Mouse (Mus musculus): ENCODE data around the gene Serpina3m. TPM values are rescaled to one million over a fixed set of nuclear protein-coding genes. Genes with fewer than 3 reads are reported as not detected.

The Serpina3m gene
- polyA plus RNA-seq, 1 experiment from 2014 or later, result not detected

GRCm38 (mm10) chr12:104403968-104404367, 65.7 kb downstream of the Serpina3m start:
- no peaks in the 10 kb centered on the region; the same call in 1 of the 2 replicates for H3K27me3 ChIP-seq (replicated peaks)
- H3K4me3 ChIP-seq (replicated peaks), result no peak overlapping the region
- H3K36me3 ChIP-seq, result no peaks in the 10 kb centered on the region
- no peaks in the 10 kb centered on the region for H3K9me3 ChIP-seq (replicated peaks)
- 87% methylated on average over 5 of the region's 5 CpGs for WGBS
- no peak overlapping the region for H3K9ac ChIP-seq (replicated peaks)
- H3K4me2 ChIP-seq, result no peak overlapping the region
- ATAC-seq (ENCODE audit: low FRiP score), result no peak
- H3K4me1 ChIP-seq, result peaks cover 2% of the 10 kb centered on the region; the same call in 1 of the 2 replicates
- no peak overlapping the region for H3K27ac ChIP-seq (replicated peaks)

DNA sequence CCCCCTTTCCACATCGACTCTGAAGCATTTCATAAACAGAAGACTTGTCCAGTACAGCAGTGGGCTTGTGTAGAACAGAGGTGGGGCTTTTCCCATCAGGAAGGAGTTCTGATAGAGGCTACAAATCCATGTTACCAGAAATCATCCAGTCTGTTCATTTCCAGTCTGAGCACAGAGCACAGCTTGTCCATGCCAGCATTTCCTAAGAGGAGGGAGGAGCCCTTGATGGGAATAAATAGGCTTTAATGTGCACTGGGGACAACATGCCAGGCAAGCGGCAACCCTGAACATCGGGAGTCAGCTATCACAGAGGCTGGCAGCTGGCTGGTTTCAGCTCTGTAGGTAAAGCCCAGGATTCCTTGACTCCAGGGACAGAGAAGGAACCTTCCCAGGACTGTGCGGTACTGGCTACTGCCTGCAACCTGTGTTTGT, 68.2 kb downstream of the Serpina3m start, which contains the start of gene Serpina3n:
Serpina3n (plus strand) TSS at position 276 of the 432 bp plus-strand sequence.
- H3K4me2 ChIP-seq, result peak within 1 kb of the TSS; percentile 21; the same call in 1 of the 2 replicates
- H3K27me3 ChIP-seq (replicated peaks), result no peaks in the 10 kb centered on the region; the same call in 1 of the 2 replicates
- H3K4me3 ChIP-seq (replicated peaks), result no peak within 1 kb of the TSS
- no peaks in the 10 kb centered on the region for H3K36me3 ChIP-seq
- no peak within 1 kb of the TSS for H3K27ac ChIP-seq (replicated peaks)
- H3K9ac ChIP-seq (replicated peaks), result no peak within 1 kb of the TSS
- no peaks in the 10 kb centered on the region for H3K9me3 ChIP-seq (replicated peaks)
- peaks cover 2% of the 10 kb centered on the region; the same call in 1 of the 2 replicates for H3K4me1 ChIP-seq
- peak; percentile 31; the same call in 1 of the 2 replicates for ATAC-seq (ENCODE audit: low FRiP score)
- WGBS, result 40% methylated on average over 4 of the region's 4 CpGs

DNA sequence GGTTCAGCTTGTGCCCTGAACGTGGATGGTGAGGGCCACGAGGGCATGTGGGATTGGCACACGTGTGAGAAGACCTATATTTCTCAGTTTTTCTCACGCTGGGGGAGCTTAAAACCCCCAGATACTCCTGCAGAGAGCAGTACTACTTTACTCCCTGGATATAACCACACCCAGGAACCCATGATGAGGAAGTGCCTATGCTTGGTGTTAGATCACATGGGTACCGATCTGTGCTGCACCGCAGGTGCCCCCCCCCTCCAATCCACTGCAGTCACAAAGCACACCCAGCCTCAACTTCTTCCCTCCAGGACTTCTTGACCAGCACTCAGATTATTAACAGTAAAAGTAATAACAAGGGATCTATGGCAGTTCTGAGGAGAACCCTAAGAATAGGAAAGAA, 74.2 kb downstream of the Serpina3m start:
- no peaks in the 10 kb centered on the region for H3K4me1 ChIP-seq
- H3K4me3 ChIP-seq (replicated peaks), result no peak overlapping the region
- H3K4me2 ChIP-seq, result no peak overlapping the region
- ATAC-seq (ENCODE audit: low FRiP score), result no peak
- no peak overlapping the region for H3K27ac ChIP-seq (replicated peaks)
- no peaks in the 10 kb centered on the region for H3K36me3 ChIP-seq
- 86% methylated on average over 6 of the region's 6 CpGs for WGBS
- H3K9ac ChIP-seq (replicated peaks), result no peak overlapping the region
- H3K27me3 ChIP-seq (replicated peaks), result no peaks in the 10 kb centered on the region; the same call in 1 of the 2 replicates
- H3K9me3 ChIP-seq (replicated peaks), result no peaks in the 10 kb centered on the region

DNA sequence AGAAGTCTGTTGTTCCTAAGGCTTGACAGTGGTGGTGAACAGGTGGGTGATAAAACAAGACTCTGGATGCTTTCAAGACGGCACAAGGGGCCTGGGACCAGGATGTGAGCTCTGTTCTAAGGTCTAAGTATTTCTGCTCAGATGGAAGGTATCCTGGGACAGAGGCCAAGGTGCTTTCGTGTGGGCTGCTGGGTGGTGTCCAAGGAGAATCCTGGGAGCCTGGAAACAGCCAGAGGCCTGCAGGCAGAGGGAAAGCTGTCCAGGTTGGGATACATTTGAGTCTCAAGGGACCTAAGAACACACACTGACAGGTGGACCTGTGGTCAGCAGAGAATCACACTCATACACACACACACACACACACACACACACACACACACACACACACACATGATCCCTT, 76.3 kb downstream of the Serpina3m start:
- no peak overlapping the region for H3K4me2 ChIP-seq
- H3K27me3 ChIP-seq (replicated peaks), result no peaks in the 10 kb centered on the region
- H3K9me3 ChIP-seq (replicated peaks), result no peaks in the 10 kb centered on the region
- H3K36me3 ChIP-seq, result no peaks in the 10 kb centered on the region
- H3K27ac ChIP-seq (replicated peaks), result no peak overlapping the region
- ATAC-seq (ENCODE audit: low FRiP score), result no peak
- no peak overlapping the region for H3K4me3 ChIP-seq (replicated peaks)
- WGBS, result 69% methylated on average over 2 of the region's 2 CpGs
- no peak overlapping the region for H3K9ac ChIP-seq (replicated peaks)
- 0 out of 2 replicates have a peak, but pooled peaks cover 3% of the 10 kb centered on the region for H3K4me1 ChIP-seq

GRCm38 (mm10) chr12:104415625-104416315, 77.5 kb downstream of the Serpina3m start:
- WGBS, result 65% methylated on average over 6 of the region's 6 CpGs
- Histone ChIP-seq H3K4me2 (no peak overlapping the region), H3K27me3 (replicated peaks) (0 out of 2 replicates have a peak, but pooled peaks cover 1% of the 10 kb centered on the region), H3K4me3 (replicated peaks) (no peak overlapping the region), H3K9me3 (replicated peaks) (no peaks in the 10 kb centered on the region), H3K27ac (replicated peaks) (no peak overlapping the region), H3K4me1 (0 out of 2 replicates have a peak, but pooled peaks cover 3% of the 10 kb centered on the region), H3K36me3 (no peaks in the 10 kb centered on the region), H3K9ac (replicated peaks) (no peak overlapping the region)
- ATAC-seq (ENCODE audit: low FRiP score), result no peak

GRCm38 (mm10) chr12:104418340-104419135, 80.3 kb downstream of the Serpina3m start:
- peaks cover 8% of the 10 kb centered on the region; the same call in 1 of the 2 replicates for H3K4me1 ChIP-seq
- H3K27ac ChIP-seq (replicated peaks), result peak overlapping the region; percentile 33; the same call in 1 of the 2 replicates
- H3K4me3 ChIP-seq (replicated peaks), result peak overlapping the region; percentile 29
- no peaks in the 10 kb centered on the region for H3K9me3 ChIP-seq (replicated peaks)
- H3K27me3 ChIP-seq (replicated peaks), result 0 out of 2 replicates have a peak, but pooled peaks cover 2% of the 10 kb centered on the region
- ATAC-seq (ENCODE audit: low FRiP score), result peak; percentile 82
- H3K4me2 ChIP-seq, result peak overlapping the region; percentile 60
- WGBS, result 18% methylated on average over 14 of the region's 17 CpGs
- H3K36me3 ChIP-seq, result no peaks in the 10 kb centered on the region
- 0 out of 2 replicates have a peak overlapping the region, but pooled peaks have one; percentile 7 for H3K9ac ChIP-seq (replicated peaks)

- no peak overlapping the region for H3K4me3 ChIP-seq (replicated peaks)
- H3K4me1 ChIP-seq, result peaks cover 8% of the 10 kb centered on the region; the same call in 1 of the 2 replicates
- H3K4me2 ChIP-seq, result no peak overlapping the region
- no peak overlapping the region for H3K9ac ChIP-seq (replicated peaks)
- 8% methylated on average over 2 of the region's 2 CpGs for WGBS
- no peaks in the 10 kb centered on the region for H3K9me3 ChIP-seq (replicated peaks)
- H3K27me3 ChIP-seq (replicated peaks), result 0 out of 2 replicates have a peak, but pooled peaks cover 2% of the 10 kb centered on the region
- H3K27ac ChIP-seq (replicated peaks), result peak overlapping the region; percentile 33; the same call in 1 of the 2 replicates
- no peaks in the 10 kb centered on the region for H3K36me3 ChIP-seq
- ATAC-seq (ENCODE audit: low FRiP score), result peak; percentile 60
Measured at GRCm38 (mm10) chr12:104419136-104419462, 80.8 kb downstream of the Serpina3m start.

GRCm38 (mm10) chr12:104422615-104423392, 84.5 kb downstream of the Serpina3m start:
- WGBS, result 71% methylated on average over 11 of the region's 11 CpGs
- Histone ChIP-seq H3K27ac (replicated peaks) (no peak overlapping the region), H3K9ac (replicated peaks) (no peak overlapping the region), H3K4me2 (no peak overlapping the region), H3K4me1 (peaks cover 8% of the 10 kb centered on the region; the same call in 1 of the 2 replicates), H3K4me3 (replicated peaks) (no peak overlapping the region), H3K27me3 (replicated peaks) (0 out of 2 replicates have a peak, but pooled peaks cover 2% of the 10 kb centered on the region), H3K9me3 (replicated peaks) (no peaks in the 10 kb centered on the region), H3K36me3 (no peaks in the 10 kb centered on the region)
- ATAC-seq (ENCODE audit: low FRiP score), result no peak; the same call in 1 of the 2 replicates

GRCm38 (mm10) chr12:104425591-104425990, 87.3 kb downstream of the Serpina3m start:
- 87% methylated on average over 3 of the region's 3 CpGs for WGBS
- ATAC-seq (ENCODE audit: low FRiP score), result no peak
- no peak overlapping the region for H3K4me3 ChIP-seq (replicated peaks)

DNA sequence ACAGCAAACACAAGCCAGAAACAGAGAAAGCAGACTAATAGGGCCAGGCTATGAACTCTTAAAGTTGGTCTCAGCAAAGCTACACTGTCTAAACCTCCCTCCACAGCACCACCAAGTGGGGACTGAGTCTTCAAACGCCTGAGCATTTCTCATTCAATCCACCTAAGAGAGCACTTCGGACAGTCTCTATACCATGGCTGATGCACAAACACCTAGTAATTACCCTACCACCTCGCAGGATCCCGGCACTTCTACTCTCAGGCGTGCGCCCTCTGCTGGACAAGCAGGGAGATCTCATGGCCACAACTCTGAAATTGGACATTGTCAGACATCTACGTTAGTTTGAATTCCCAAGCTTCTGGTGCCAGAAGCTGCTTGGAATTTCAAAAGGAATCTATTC, 88.6 kb downstream of the Serpina3m start:
- Histone ChIP-seq H3K9ac (replicated peaks) (no peak overlapping the region), H3K4me2 (no peak overlapping the region), H3K27ac (replicated peaks) (no peak overlapping the region), H3K9me3 (replicated peaks) (no peaks in the 10 kb centered on the region), H3K4me3 (replicated peaks) (no peak overlapping the region), H3K4me1 (peaks cover 5% of the 10 kb centered on the region; the same call in 1 of the 2 replicates), H3K27me3 (replicated peaks) (no peaks in the 10 kb centered on the region), H3K36me3 (no peaks in the 10 kb centered on the region)
- WGBS, result 4% methylated on average over 7 of the region's 7 CpGs
- no peak for ATAC-seq (ENCODE audit: low FRiP score)

More at GRCm38 (mm10) chr12:104425591-104425990, 87.3 kb downstream of the Serpina3m start:
- Histone ChIP-seq H3K27me3 (replicated peaks) (0 out of 2 replicates have a peak, but pooled peaks cover 2% of the 10 kb centered on the region), H3K4me2 (no peak overlapping the region), H3K9ac (replicated peaks) (no peak overlapping the region), H3K9me3 (replicated peaks) (no peaks in the 10 kb centered on the region), H3K36me3 (no peaks in the 10 kb centered on the region), H3K4me1 (peaks cover 5% of the 10 kb centered on the region; the same call in 1 of the 2 replicates), H3K27ac (replicated peaks) (no peak overlapping the region)

- Histone ChIP-seq H3K9ac (replicated peaks) (no peak overlapping the region), H3K4me3 (replicated peaks) (no peak overlapping the region), H3K27me3 (replicated peaks) (no peaks in the 10 kb centered on the region), H3K36me3 (no peaks in the 10 kb centered on the region), H3K4me2 (no peak overlapping the region), H3K27ac (replicated peaks) (no peak overlapping the region), H3K9me3 (replicated peaks) (no peaks in the 10 kb centered on the region), H3K4me1 (0 out of 2 replicates have a peak, but pooled peaks cover 7% of the 10 kb centered on the region)
- ATAC-seq (ENCODE audit: low FRiP score), result no peak
- 72% methylated on average over 10 of the region's 10 CpGs for WGBS
Measured at GRCm38 (mm10) chr12:104431359-104431758, 93.1 kb downstream of the Serpina3m start.

Data from neural tube, embryonic 15.5 days (tissue).